Mouse (Mus musculus): ENCODE measurements at regions not wholly inside any gene's neighbourhood (a gene's known extent, or its start where the extent isn't known, plus 50 kb on each side); places are given as distances from the start of the nearest gene placed in this dataset.

GRCm38 (mm10) chr14:67619571-67619970 is 1610.6 kb upstream of the Gulo start:
- no peak for TF ChIP-seq CTCF (IDR thresholded peaks at IDR 0.05; ENCODE audit: insufficient read depth, low read depth, low read length)
- no peak for TF ChIP-seq POLR2A (IDR thresholded peaks at IDR 0.05; ENCODE audit: insufficient read depth, low read depth, low read length)

Measured in olfactory bulb, adult 2 months (tissue).